In the genomic region with DNA sequence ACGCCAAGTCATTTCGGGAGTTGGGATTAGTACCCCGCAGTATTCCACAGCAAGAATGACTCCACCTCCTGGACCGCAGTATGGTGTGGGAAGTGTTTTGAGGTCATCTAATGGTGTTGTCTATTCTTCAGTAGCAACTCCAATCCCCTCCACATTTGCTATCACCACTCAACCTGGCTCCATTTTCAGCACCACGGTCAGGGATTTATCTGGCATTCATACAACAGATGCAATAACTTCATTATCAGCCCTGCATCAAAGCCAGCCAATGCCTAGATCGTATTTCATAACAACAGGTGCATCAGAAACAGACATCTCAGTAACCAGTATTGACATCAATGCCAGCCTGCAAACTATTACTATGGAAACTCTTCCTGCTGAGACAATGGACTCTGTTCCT, we compare ENCODE assay signal across 25 mouse cellular contexts.
DNase-seq lines count a peak whose midpoint lies in the region; ATAC-seq lines count a peak whose summit lies in the region.
"Had no signal": no experiment of that assay in that cellular context is flagged by ENCODE, and none has a peak within 500 bp of the region (broad histone marks: within the 10 kb centered on the region; RNA-seq: fewer than 3 reads in every experiment).

No protein-coding gene starts in this region.

- no peaks in the 10 kb centered on the region for H3K27me3 ChIP-seq in hindbrain, embryonic 11.5 days (ENCODE audit: control insufficient read depth, insufficient read depth, low read length)
- no peaks in the 10 kb centered on the region for H3K27me3 ChIP-seq in hindbrain, embryonic 14.5 days (ENCODE audit: control insufficient read depth, insufficient read depth, low read length)
- H3K27me3 ChIP-seq: embryonic facial prominence, embryonic 13.5 days; hindbrain, embryonic 15.5 days; limb, embryonic 12.5 days; liver, embryonic 13.5 days; midbrain, embryonic 12.5 days; neural tube, embryonic 13.5 days; stomach, embryonic 15.5 days had no signal

- H3K9ac ChIP-seq in hindbrain, embryonic 11.5 days (ENCODE audit: low read depth, low read length): no peak overlapping the region
- H3K9ac ChIP-seq in hindbrain, embryonic 14.5 days: no peak overlapping the region
- H3K9ac ChIP-seq: embryonic facial prominence, embryonic 13.5 days; hindbrain, embryonic 15.5 days; limb, embryonic 12.5 days; liver, embryonic 13.5 days; midbrain, embryonic 12.5 days; neural tube, embryonic 13.5 days; stomach, embryonic 15.5 days had no signal

- H3K36me3 ChIP-seq in hindbrain, embryonic 11.5 days (ENCODE audit: control insufficient read depth, insufficient read depth, low read length): no peaks in the 10 kb centered on the region
- H3K36me3 ChIP-seq in hindbrain, embryonic 14.5 days (replicated peaks; ENCODE audit: control insufficient read depth, insufficient read depth): peaks cover 65% of the 10 kb centered on the region
- H3K36me3 ChIP-seq: embryonic facial prominence, embryonic 13.5 days; limb, embryonic 12.5 days; liver, embryonic 13.5 days; stomach, embryonic 15.5 days had no signal

- ATAC-seq in hindbrain, embryonic 11.5 days (ENCODE audit: low FRiP score): no peak
- ATAC-seq in hindbrain, embryonic 14.5 days (ENCODE audit: low FRiP score): no peak
- ATAC-seq: forebrain, embryonic 16.5 days had no signal

- DNase-seq in hindbrain, embryonic 11.5 days (ENCODE audit: low spot score): peak; percentile 17
- no peak for DNase-seq in hindbrain, embryonic 14.5 days (ENCODE audit: low spot score)
- DNase-seq in ovary, postnatal 14 days (ENCODE audit: low spot score): peak; percentile 3
- DNase-seq in ovary, postnatal 10 days (ENCODE audit: low spot score): no peak
- DNase-seq in forelimb bud, embryonic 11.5 days (ENCODE audit: low read depth, low spot score): peak; percentile 7
- no peak for DNase-seq in testis, postnatal 10 days (ENCODE audit: low spot score)
- no peak for DNase-seq in heart, adult 11 months
- DNase-seq: adrenal gland, adult 8-10 months; cerebellum, adult 11-12 months; cerebellum, postnatal 25 days; gastrocnemius, adult 2 months; heart, postnatal 14 days; kidney, adult 11 months; layer of hippocampus, adult 9-11 months; liver, embryonic 13.5 days; right cerebral cortex, postnatal 25 days had no signal

- H3K4me3 ChIP-seq in hindbrain, embryonic 11.5 days (ENCODE audit: low read depth, low read length): no peak overlapping the region
- no peak overlapping the region for H3K4me3 ChIP-seq in hindbrain, embryonic 14.5 days (replicated peaks; ENCODE audit: low read length)
- H3K4me3 ChIP-seq: embryonic facial prominence, embryonic 13.5 days; gastrocnemius, adult 2 months; hindbrain, embryonic 15.5 days; limb, embryonic 12.5 days; liver, embryonic 13.5 days; midbrain, embryonic 12.5 days; neural tube, embryonic 13.5 days; stomach, embryonic 15.5 days had no signal

- H3K9me3 ChIP-seq in hindbrain, embryonic 11.5 days (ENCODE audit: control insufficient read depth, low read length): no peaks in the 10 kb centered on the region
- H3K9me3 ChIP-seq in hindbrain, embryonic 14.5 days (ENCODE audit: control insufficient read depth, low read length): peaks cover 16% of the 10 kb centered on the region; the same call in 1 of the 2 replicates
- H3K9me3 ChIP-seq: hindbrain, embryonic 15.5 days; liver, embryonic 13.5 days; stomach, embryonic 15.5 days had no signal

- no peak overlapping the region for H3K4me2 ChIP-seq in hindbrain, embryonic 11.5 days (replicated peaks; ENCODE audit: low read depth, low read length)
- H3K4me2 ChIP-seq in hindbrain, embryonic 14.5 days (replicated peaks): no peak overlapping the region
- H3K4me2 ChIP-seq: embryonic facial prominence, embryonic 13.5 days; heart, embryonic 11.5 days; hindbrain, embryonic 15.5 days; limb, embryonic 12.5 days; liver, embryonic 13.5 days; midbrain, embryonic 12.5 days; neural tube, embryonic 13.5 days; stomach, embryonic 15.5 days had no signal

- no peak overlapping the region for H3K27ac ChIP-seq in hindbrain, embryonic 11.5 days (ENCODE audit: low read depth, low read length)
- H3K27ac ChIP-seq in hindbrain, embryonic 14.5 days: no peak overlapping the region
- H3K27ac ChIP-seq: embryonic facial prominence, embryonic 13.5 days; gastrocnemius, adult 2 months; hindbrain, embryonic 15.5 days; limb, embryonic 12.5 days; liver, embryonic 13.5 days; macrophage; midbrain, embryonic 12.5 days; neural tube, embryonic 13.5 days; stomach, embryonic 15.5 days had no signal

- H3K4me1 ChIP-seq in hindbrain, embryonic 11.5 days (replicated peaks; ENCODE audit: control insufficient read depth, insufficient read depth, low read length): no peaks in the 10 kb centered on the region
- H3K4me1 ChIP-seq in hindbrain, embryonic 14.5 days (replicated peaks; ENCODE audit: control insufficient read depth, insufficient read depth, low read length): no peaks in the 10 kb centered on the region
- H3K4me1 ChIP-seq: embryonic facial prominence, embryonic 13.5 days; hindbrain, embryonic 15.5 days; limb, embryonic 12.5 days; liver, embryonic 13.5 days; midbrain, embryonic 12.5 days; neural tube, embryonic 13.5 days; stomach, embryonic 15.5 days had no signal

- 93% methylated on average over 6 of the region's 6 CpGs for WGBS in hindbrain, embryonic 11.5 days
- 96% methylated on average over 6 of the region's 6 CpGs for WGBS in hindbrain, embryonic 14.5 days

Comparison
In these comparisons a context has a peak if more than half of its experiments do, and no peak if none do; other contexts are left out.
1. DNase-seq: peak in hindbrain, embryonic 11.5 days (single experiment), ovary, postnatal 14 days (single experiment) and forelimb bud, embryonic 11.5 days (single experiment); none in hindbrain, embryonic 14.5 days (single experiment), ovary, postnatal 10 days (single experiment), testis, postnatal 10 days (single experiment) and heart, adult 11 months (single experiment).